Mouse (Mus musculus) forelimb bud, embryonic 11.5 days (tissue): ENCODE measurements around the gene Gm20388.

Experiments
- DNase-seq: peaks from one replicate; pipeline ENCODE4 v3.0.0-alpha.2; 2012; ENCODE audit warnings: low read depth, low spot score

Gm20388 gene

GRCm38 (mm10) chr8:124190388-124190787 is 4279.7 kb downstream of the Gm20388 start:
- no peak for DNase-seq

- DNase-seq: no peak
These were observed 4281.6 kb downstream of the Gm20388 start for GRCm38 (mm10) chr8:124192242-124192641.

GRCm38 (mm10) chr8:124192976-124193375 is 4282.3 kb downstream of the Gm20388 start:
- DNase-seq: no peak

GRCm38 (mm10) chr8:124193992-124194391 is 4283.4 kb downstream of the Gm20388 start:
- no peak for DNase-seq

- DNase-seq: peak; percentile 13
These were observed 4285.6 kb downstream of the Gm20388 start for GRCm38 (mm10) chr8:124196195-124196594.

- peak; percentile 18 for DNase-seq
These were observed 4286.2 kb downstream of the Gm20388 start for GRCm38 (mm10) chr8:124196797-124197196.

- no peak for DNase-seq
These were observed 4287.6 kb downstream of the Gm20388 start for GRCm38 (mm10) chr8:124198230-124198629.

GRCm38 (mm10) chr8:124200400-124200799 is 4289.8 kb downstream of the Gm20388 start:
- DNase-seq: peak; percentile 16

- no peak for DNase-seq
These were observed 4291.1 kb downstream of the Gm20388 start for GRCm38 (mm10) chr8:124201706-124202105.

- DNase-seq: no peak
These were observed 4292.3 kb downstream of the Gm20388 start for GRCm38 (mm10) chr8:124202895-124203294.

- no peak for DNase-seq
These were observed 4293.5 kb downstream of the Gm20388 start for GRCm38 (mm10) chr8:124204001-124204601.

GRCm38 (mm10) chr8:124212148-124212547 is 4301.5 kb downstream of the Gm20388 start:
- DNase-seq: no peak

GRCm38 (mm10) chr8:124216951-124217350 is 4306.3 kb downstream of the Gm20388 start:
- no peak for DNase-seq

- no peak for DNase-seq
These were observed 4319.2 kb downstream of the Gm20388 start for GRCm38 (mm10) chr8:124229883-124230282.

GRCm38 (mm10) chr8:124230496-124231175 is 4320.0 kb downstream of the Gm20388 start:
- no peak for DNase-seq

- peak; percentile 70 for DNase-seq
These were observed 4320.5 kb downstream of the Gm20388 start, which contains the start of gene Galnt2 for GRCm38 (mm10) chr8:124231176-124231484. Gene Galnt2, plus strand, starts transcription at chr8:124231391.

GRCm38 (mm10) chr8:124231485-124232279 is 4321.0 kb downstream of the Gm20388 start:
- peak; percentile 14 for DNase-seq

GRCm38 (mm10) chr8:124232280-124232600 is 4321.6 kb downstream of the Gm20388 start:
- DNase-seq: peak; percentile 13

- no peak for DNase-seq
These were observed 4323.9 kb downstream of the Gm20388 start for GRCm38 (mm10) chr8:124234496-124234895.

- no peak for DNase-seq
These were observed 4324.9 kb downstream of the Gm20388 start for GRCm38 (mm10) chr8:124235536-124235935.

GRCm38 (mm10) chr8:124239350-124239749 is 4328.7 kb downstream of the Gm20388 start:
- DNase-seq: no peak

- no peak for DNase-seq
These were observed 4330.3 kb downstream of the Gm20388 start for GRCm38 (mm10) chr8:124240932-124241331.

GRCm38 (mm10) chr8:124242208-124242607 is 4331.6 kb downstream of the Gm20388 start:
- DNase-seq: no peak
